Mouse (Mus musculus): ENCODE data around the gene Erbb2.
A peak's percentile ranks its signal among the peaks of the same experiment; 100 is the strongest.

DNA sequence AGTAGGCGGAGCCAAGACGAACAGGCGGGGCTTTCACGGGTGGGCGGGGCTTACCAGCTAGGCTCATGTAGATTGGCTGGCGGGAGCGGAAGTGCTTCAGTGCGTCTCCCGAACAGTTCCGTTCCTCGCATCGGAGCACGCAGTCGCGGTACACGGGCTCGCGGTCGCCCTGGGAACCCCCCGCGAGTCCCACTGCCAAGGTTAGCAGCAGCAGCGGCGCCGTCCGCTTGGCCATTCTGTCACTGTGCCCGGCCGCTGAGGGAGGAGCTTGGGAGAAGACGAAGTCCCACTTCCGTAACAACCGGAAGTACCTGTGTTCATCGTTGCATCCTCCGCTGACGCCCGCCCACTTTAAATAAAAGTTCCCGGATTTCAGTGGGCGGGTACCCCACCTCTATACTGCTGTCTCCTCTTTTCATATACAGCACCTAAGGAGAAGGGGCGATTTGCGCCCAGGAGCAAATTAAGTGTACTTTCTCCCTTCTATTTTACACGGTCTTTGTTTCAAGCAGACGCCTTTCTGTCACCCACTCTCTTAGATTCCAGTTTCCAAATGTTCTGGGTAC lies 12.0 kb upstream of the Erbb2 start, which contains the start of gene Pgap3:
- TF ChIP-seq POLR2A (IDR thresholded peaks at IDR 0.05; ENCODE audit: extremely low read depth, insufficient read depth, low read length), result peak; percentile 30; the same call in 1 of the 2 replicates
- no peak for TF ChIP-seq CTCF (IDR thresholded peaks at IDR 0.05; ENCODE audit: extremely low read depth, insufficient read depth, low read length)
